Comparison of ENCODE assay signal across 10 mouse cellular contexts in the genomic region with DNA sequence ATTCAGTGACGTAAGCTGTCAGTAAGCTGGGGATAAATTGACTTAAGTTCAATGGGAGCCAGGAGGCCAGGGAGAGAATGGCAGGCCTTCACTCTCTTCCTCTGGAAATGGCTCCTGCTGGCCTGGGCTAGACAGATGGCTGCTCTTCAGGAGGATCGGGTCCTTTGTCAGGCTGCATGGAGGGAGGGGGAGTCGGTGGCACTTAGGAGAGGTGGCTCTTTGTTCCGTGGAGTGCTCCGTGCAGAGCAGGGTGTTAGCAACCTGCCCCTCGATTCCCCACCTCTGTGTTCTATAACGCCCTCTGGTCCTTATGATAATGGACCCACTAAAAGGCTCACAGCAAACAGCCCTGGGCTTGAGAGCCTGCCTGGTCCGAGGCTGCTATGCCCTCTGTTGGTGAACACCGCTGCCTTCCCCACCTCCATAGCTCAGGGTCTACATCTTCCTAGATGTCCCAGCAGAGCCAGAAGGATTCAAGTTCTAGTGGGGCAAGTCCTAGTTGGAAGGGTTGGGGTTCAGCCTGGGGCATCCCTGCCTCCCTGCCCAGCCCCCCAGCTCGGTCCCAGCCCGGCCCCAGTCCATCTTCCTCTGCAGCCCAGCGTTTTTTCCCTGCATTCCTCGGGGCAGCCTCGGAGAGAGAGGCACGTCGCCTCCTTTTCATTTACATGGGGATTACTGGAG.
A peak's percentile ranks its signal among the peaks of the same experiment; 100 is the strongest.
DNase-seq lines count a peak whose midpoint lies in the region; ATAC-seq and TF ChIP-seq lines count a peak whose summit lies in the region.
"Had no signal": no experiment of that assay in that cellular context is flagged by ENCODE, and none has a peak within 500 bp of the region (broad histone marks: within the 10 kb centered on the region; RNA-seq: fewer than 3 reads in every experiment).

No protein-coding gene starts in this region.

- peak overlapping the region; percentile 22; the same call in 1 of the 2 replicates for H3K9ac ChIP-seq in embryonic facial prominence, embryonic 14.5 days (ENCODE audit: low read depth, low read length)
- H3K9ac ChIP-seq in intestine, embryonic 15.5 days = no peak overlapping the region
- peak overlapping the region; percentile 44 for H3K9ac ChIP-seq in neural tube, embryonic 13.5 days

- intact Hi-C loops in left cerebral cortex, postnatal 10 days (cut with DNase I) = no loop called here

- TF ChIP-seq CTCF in layer of hippocampus, adult 2 months (conservative IDR thresholded peaks at IDR 0.05) = peak; percentile 60

- peak overlapping the region; percentile 43 for H3K4me2 ChIP-seq in embryonic facial prominence, embryonic 14.5 days (ENCODE audit: low read depth, low read length)
- H3K4me2 ChIP-seq in intestine, embryonic 15.5 days (replicated peaks) = peak overlapping the region; percentile 40
- peak overlapping the region; percentile 44 for H3K4me2 ChIP-seq in neural tube, embryonic 13.5 days

- H3K4me3 ChIP-seq in layer of hippocampus, adult 2 months = no peak overlapping the region
- no peak overlapping the region for H3K4me3 ChIP-seq in embryonic facial prominence, embryonic 14.5 days (ENCODE audit: low read depth, low read length)
- 0 out of 2 replicates have a peak overlapping the region, but pooled peaks have one; percentile 14 for H3K4me3 ChIP-seq in intestine, embryonic 15.5 days (replicated peaks)
- no peak overlapping the region for H3K4me3 ChIP-seq in neural tube, embryonic 13.5 days

- peaks cover 6% of the 10 kb centered on the region; the same call in 1 of the 2 replicates for H3K4me1 ChIP-seq in embryonic facial prominence, embryonic 14.5 days (ENCODE audit: control insufficient read depth, insufficient read depth, low read length)
- 0 out of 2 replicates have a peak, but pooled peaks cover 5% of the 10 kb centered on the region for H3K4me1 ChIP-seq in intestine, embryonic 15.5 days (replicated peaks)
- peaks cover 22% of the 10 kb centered on the region for H3K4me1 ChIP-seq in neural tube, embryonic 13.5 days (replicated peaks)

- H3K27me3 ChIP-seq in embryonic facial prominence, embryonic 14.5 days (replicated peaks; ENCODE audit: control insufficient read depth, insufficient read depth, low read length) = peaks cover 6% of the 10 kb centered on the region; the same call in 1 of the 2 replicates
- peaks cover 3% of the 10 kb centered on the region for H3K27me3 ChIP-seq in intestine, embryonic 15.5 days (replicated peaks)
- peaks cover 48% of the 10 kb centered on the region for H3K27me3 ChIP-seq in neural tube, embryonic 13.5 days

- DNase-seq in layer of hippocampus, adult 2 months (ENCODE audit: low spot score in 2 of 2) = no peak
- no peak for DNase-seq in layer of hippocampus, postnatal 36 days
- DNase-seq in embryonic facial prominence, embryonic 14.5 days (ENCODE audit: low spot score) = peak; percentile 9
- no peak for DNase-seq in thymus, postnatal 4 days
- DNase-seq in urinary bladder, postnatal 4 days (ENCODE audit: low spot score in 2 of 2) = no peak
- DNase-seq in left cerebral cortex, postnatal 10 days (ENCODE audit: extremely low spot score in 1 of 2, low spot score in 2 of 2) = no peak
- DNase-seq: kidney, adult 2 months; thymus, adult 2 months had no signal

- no peaks in the 10 kb centered on the region for H3K36me3 ChIP-seq in embryonic facial prominence, embryonic 14.5 days (ENCODE audit: control insufficient read depth, insufficient read depth, low read length)
- H3K36me3 ChIP-seq in intestine, embryonic 15.5 days = no peaks in the 10 kb centered on the region
- H3K36me3 ChIP-seq in neural tube, embryonic 13.5 days = no peaks in the 10 kb centered on the region

- H3K27ac ChIP-seq in layer of hippocampus, adult 2 months = no peak overlapping the region
- H3K27ac ChIP-seq in embryonic facial prominence, embryonic 14.5 days (replicated peaks; ENCODE audit: low read depth, low read length) = no peak overlapping the region
- no peak overlapping the region for H3K27ac ChIP-seq in intestine, embryonic 15.5 days
- peak overlapping the region; percentile 34; the same call in 1 of the 2 replicates for H3K27ac ChIP-seq in neural tube, embryonic 13.5 days (replicated peaks)

- WGBS in embryonic facial prominence, embryonic 14.5 days = 13% methylated on average over 16 of the region's 16 CpGs
- WGBS in intestine, embryonic 15.5 days = 11% methylated on average over 16 of the region's 16 CpGs
- 5% methylated on average over 16 of the region's 16 CpGs for WGBS in neural tube, embryonic 13.5 days

- no peaks in the 10 kb centered on the region for H3K9me3 ChIP-seq in embryonic facial prominence, embryonic 14.5 days (ENCODE audit: control insufficient read depth, low read length)
- H3K9me3 ChIP-seq in intestine, embryonic 15.5 days = no peaks in the 10 kb centered on the region
- no peaks in the 10 kb centered on the region for H3K9me3 ChIP-seq in neural tube, embryonic 13.5 days

- ATAC-seq in embryonic facial prominence, embryonic 14.5 days (ENCODE audit: low read depth) = 0 out of 2 replicates have a peak, but pooled peaks have one; percentile 50
- no peak for ATAC-seq in intestine, embryonic 15.5 days
- ATAC-seq in neural tube, embryonic 13.5 days (ENCODE audit: low read depth) = peak; percentile 53
